Mouse (Mus musculus) embryonic facial prominence, embryonic 12.5 days (tissue): ENCODE measurements around the gene Trp53bp2. TPM values are rescaled to one million over a fixed set of nuclear protein-coding genes. Genes with fewer than 3 reads are reported as not detected.

Source experiments
- ATAC-seq: fragments of 200-750 bp; cut with Nextera tagmentation; 2 replicates; pipeline ENCODE4 v1.8.0; 2017; ENCODE audit not compliant: insufficient number of reproducible peaks, insufficient read depth, low FRiP score, low TSS enrichment
- H3K27ac ChIP-seq: fragments of 300-500 bp; sonication (generic); 2 replicates; pipeline ENCODE4 v1.5.1; 2016; ENCODE audit warnings: mild to moderate bottlenecking
- H3K27me3 ChIP-seq: fragments of 300-500 bp; sonication (generic); 2 replicates; pipeline ENCODE4 v1.6.1; 2016; ENCODE audit warnings: mild to moderate bottlenecking, moderate library complexity
- H3K36me3 ChIP-seq: fragments of 300-500 bp; sonication (generic); 2 replicates; pipeline ENCODE4 v1.6.1; 2016; ENCODE audit warnings: mild to moderate bottlenecking
- H3K4me1 ChIP-seq: fragments of 300-500 bp; sonication (generic); 2 replicates; pipeline ENCODE4 v1.6.1; 2016
- H3K4me2 ChIP-seq: fragments of 300-500 bp; sonication (generic); replicated peaks from 2 replicates; pipeline ENCODE4 v1.6.1; 2016; ENCODE audit warnings: mild to moderate bottlenecking, moderate library complexity
- H3K4me3 ChIP-seq: fragments of 300-500 bp; sonication (generic); 2 replicates; pipeline ENCODE4 v1.5.1; 2016; ENCODE audit warnings: mild to moderate bottlenecking
- H3K9ac ChIP-seq: fragments of 300-500 bp; sonication (generic); 2 replicates; pipeline ENCODE4 v1.6.1; 2016; ENCODE audit warnings: mild to moderate bottlenecking, moderate library complexity
- H3K9me3 ChIP-seq: fragments of 300-500 bp; sonication (generic); 2 replicates; pipeline ENCODE4 v1.6.1; 2016; ENCODE audit warnings: mild to moderate bottlenecking, moderate library complexity
- WGBS: fragments of 180-500 bp; shearing (Covaris S2); methylation state at CpG from one replicate; pipeline ENCODE4 v1.1.7; 2016; 5-methylcytosine and 5-hydroxymethylcytosine counted together
- polyA plus RNA-seq: library from polyadenylated mRNA; unstranded; fragments of >200 nt; fragmentation: Nextera tagmentation; extraction: Ambion mirVana; gene quantifications from 2 replicates; pipeline ENCODE4 v1.2.1, GENCODE M21; 2016

The Trp53bp2 gene
- polyA plus RNA-seq, 1 experiment from 2014 or later: 32.9 TPM

GRCm38 (mm10) chr1:182491839-182492238 lies 82.9 kb downstream of the Trp53bp2 start:
- WGBS: 90% methylated on average over 6 of the region's 6 CpGs
- Histone ChIP-seq H3K4me1 (peaks cover 17% of the 10 kb centered on the region; the same call in 1 of the 2 replicates), H3K27ac (no peak overlapping the region), H3K4me3 (no peak overlapping the region), H3K9me3 (no peaks in the 10 kb centered on the region), H3K36me3 (peaks cover 47% of the 10 kb centered on the region), H3K27me3 (no peaks in the 10 kb centered on the region), H3K4me2 (no peak overlapping the region), H3K9ac (no peak overlapping the region)
- no peak for ATAC-seq

DNA sequence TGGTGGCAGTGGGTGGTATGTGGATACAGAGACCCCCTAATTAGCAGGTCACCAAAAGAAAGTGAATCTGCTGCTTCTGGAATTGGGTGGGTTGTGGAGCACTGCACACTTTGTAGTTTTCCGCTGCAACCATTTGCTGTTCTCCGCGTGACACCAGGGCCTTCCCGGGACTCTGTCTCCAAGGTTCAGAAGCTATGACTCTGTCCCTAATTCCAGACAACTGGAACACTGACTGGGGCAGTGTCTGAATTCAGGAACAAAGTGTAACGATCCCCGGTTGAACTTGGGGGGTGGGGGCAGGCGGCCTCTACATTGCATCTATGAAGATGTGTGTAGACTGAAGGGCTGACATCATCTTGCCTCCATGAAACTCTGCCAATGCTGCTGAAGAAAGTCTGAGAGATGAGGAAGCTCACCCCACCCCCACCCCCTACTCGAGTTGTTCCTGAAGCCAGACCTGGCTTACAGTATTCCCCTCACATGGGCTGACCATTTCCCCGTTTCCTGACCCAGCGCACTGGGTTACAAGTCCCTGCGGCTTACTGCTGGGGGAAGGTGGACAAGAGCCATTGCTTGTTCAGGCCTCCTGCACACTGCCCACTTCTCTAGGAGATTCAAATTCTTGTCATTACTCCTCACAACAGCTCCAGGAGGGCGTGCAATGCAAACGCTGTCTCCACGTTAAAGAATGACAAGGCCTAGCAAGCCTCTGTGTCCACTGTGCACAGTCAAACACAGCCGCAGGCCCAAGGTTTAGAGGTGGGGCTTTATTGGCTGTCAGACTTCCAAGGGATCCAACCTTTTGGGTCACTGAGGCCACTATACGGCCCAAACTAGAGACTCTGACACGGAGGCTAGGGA lies 85.5 kb downstream of the Trp53bp2 start:
- Histone ChIP-seq H3K9ac (no peak overlapping the region), H3K27me3 (no peaks in the 10 kb centered on the region), H3K9me3 (no peaks in the 10 kb centered on the region), H3K4me2 (no peak overlapping the region), H3K36me3 (peaks cover 30% of the 10 kb centered on the region), H3K27ac (peak overlapping the region; percentile 8; the same call in 1 of the 2 replicates), H3K4me1 (peaks cover 23% of the 10 kb centered on the region; the same call in 1 of the 2 replicates), H3K4me3 (no peak overlapping the region)
- 74% methylated on average over 17 of the region's 17 CpGs for WGBS
- no peak for ATAC-seq

DNA sequence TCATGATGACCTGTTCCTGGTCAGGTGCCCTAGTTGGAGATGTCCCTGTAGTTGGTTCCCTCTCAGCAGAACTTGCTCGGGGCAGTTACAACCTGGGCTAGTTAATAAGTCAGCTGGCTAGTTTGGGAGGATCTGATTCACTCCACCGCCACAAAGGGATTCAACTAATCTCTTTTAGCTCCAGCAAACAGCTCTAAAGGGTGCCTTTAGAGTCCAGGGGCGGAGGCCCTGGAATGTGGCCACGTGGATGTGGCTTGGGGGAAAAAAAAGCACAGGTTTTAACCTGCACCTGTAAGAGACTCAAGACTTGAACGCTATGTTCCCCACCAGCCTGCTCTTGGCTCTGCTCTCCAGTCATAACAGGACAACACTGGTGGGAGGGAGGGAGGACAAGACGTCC lies 87.7 kb downstream of the Trp53bp2 start:
- no peaks in the 10 kb centered on the region for H3K27me3 ChIP-seq
- ATAC-seq: no peak
- peaks cover 17% of the 10 kb centered on the region; the same call in 1 of the 2 replicates for H3K4me1 ChIP-seq
- no peaks in the 10 kb centered on the region for H3K9me3 ChIP-seq
- no peak overlapping the region for H3K4me2 ChIP-seq
- H3K36me3 ChIP-seq: peaks cover 16% of the 10 kb centered on the region
- H3K9ac ChIP-seq: no peak overlapping the region
- WGBS: 49% methylated on average over 6 of the region's 6 CpGs
- H3K27ac ChIP-seq: no peak overlapping the region
- no peak overlapping the region for H3K4me3 ChIP-seq

DNA sequence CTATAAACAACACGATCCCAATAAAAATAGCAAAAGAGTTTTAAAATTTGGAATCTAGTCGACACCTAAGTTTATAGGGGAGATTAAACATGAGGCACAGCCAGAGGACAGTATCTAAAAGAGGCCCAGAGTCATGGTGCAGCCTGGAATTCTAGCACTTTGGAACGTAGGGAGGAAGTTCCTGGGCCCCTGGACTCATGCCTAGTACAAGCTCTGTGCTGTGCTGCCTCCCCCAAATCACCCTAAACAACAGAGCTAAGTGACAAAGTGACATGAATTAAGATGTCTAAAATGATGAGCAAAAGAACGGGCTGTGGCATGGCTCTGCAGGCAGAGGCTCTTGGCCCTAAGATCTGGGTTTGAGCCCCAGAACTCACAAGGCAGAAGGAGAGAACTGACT lies 88.8 kb downstream of the Trp53bp2 start:
- no peak overlapping the region for H3K4me3 ChIP-seq
- peaks cover 17% of the 10 kb centered on the region; the same call in 1 of the 2 replicates for H3K4me1 ChIP-seq

DNA sequence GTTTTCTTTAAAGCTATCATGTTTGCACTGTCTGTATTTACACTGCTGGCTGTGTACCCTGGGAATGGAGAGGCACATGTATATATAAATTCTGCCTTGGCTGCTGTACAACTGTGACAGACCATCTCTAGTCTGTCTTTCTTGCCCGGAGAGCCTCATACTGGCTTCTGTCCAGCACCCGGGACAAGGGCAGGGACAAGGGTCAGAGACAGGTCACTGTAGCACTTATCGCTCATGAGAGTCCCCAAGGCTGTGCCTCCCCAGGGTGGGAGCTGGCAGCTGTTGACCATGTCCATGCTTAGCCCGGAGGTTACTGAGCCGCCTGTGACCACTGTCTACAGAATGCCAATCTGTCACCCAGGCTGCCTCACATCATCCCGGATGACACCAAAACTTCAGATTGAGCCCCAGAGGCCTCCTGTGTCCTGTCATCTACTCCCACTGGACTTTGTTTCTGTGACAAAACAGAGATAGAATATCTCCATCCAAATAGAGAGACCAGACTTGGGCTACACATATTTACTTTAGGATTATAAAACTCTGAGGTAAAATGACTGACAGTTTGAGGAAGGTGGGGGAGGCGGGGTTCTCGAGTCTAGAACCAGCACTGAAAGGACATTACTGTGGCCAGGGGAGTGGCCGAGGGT lies 90.6 kb downstream of the Trp53bp2 start:
- no peak overlapping the region for H3K9ac ChIP-seq
- no peak overlapping the region for H3K4me3 ChIP-seq
- H3K4me1 ChIP-seq: peaks cover 30% of the 10 kb centered on the region
- peaks cover 18% of the 10 kb centered on the region; the same call in 1 of the 2 replicates for H3K36me3 ChIP-seq
- no peak for ATAC-seq
- no peak overlapping the region for H3K27ac ChIP-seq
- H3K9me3 ChIP-seq: no peaks in the 10 kb centered on the region
- 82% methylated on average over 9 of the region's 9 CpGs for WGBS
- H3K4me2 ChIP-seq: no peak overlapping the region
- no peaks in the 10 kb centered on the region for H3K27me3 ChIP-seq

More for the DNA sequence above, 88.8 kb downstream of the Trp53bp2 start:
- no peak overlapping the region for H3K9ac ChIP-seq
- H3K36me3 ChIP-seq: peaks cover 18% of the 10 kb centered on the region; the same call in 1 of the 2 replicates
- no peak overlapping the region for H3K27ac ChIP-seq
- H3K27me3 ChIP-seq: no peaks in the 10 kb centered on the region
- no peak overlapping the region for H3K4me2 ChIP-seq
- ATAC-seq: no peak
- H3K9me3 ChIP-seq: no peaks in the 10 kb centered on the region
- WGBS: 64% methylated on average over 4 of the region's 4 CpGs

GRCm38 (mm10) chr1:182500224-182500623 lies 91.3 kb downstream of the Trp53bp2 start:
- H3K4me2 ChIP-seq: no peak overlapping the region
- peaks cover 29% of the 10 kb centered on the region for H3K4me1 ChIP-seq
- H3K27ac ChIP-seq: no peak overlapping the region
- H3K4me3 ChIP-seq: no peak overlapping the region
- peaks cover 23% of the 10 kb centered on the region for H3K36me3 ChIP-seq
- no peaks in the 10 kb centered on the region for H3K27me3 ChIP-seq
- no peak for ATAC-seq
- 80% methylated on average over 4 of the region's 4 CpGs for WGBS
- no peaks in the 10 kb centered on the region for H3K9me3 ChIP-seq
- H3K9ac ChIP-seq: no peak overlapping the region

- H3K4me3 ChIP-seq: no peak overlapping the region
- H3K36me3 ChIP-seq: peaks cover 29% of the 10 kb centered on the region
- no peak for ATAC-seq
- H3K4me2 ChIP-seq: no peak overlapping the region
- peaks cover 29% of the 10 kb centered on the region for H3K4me1 ChIP-seq
- no peak overlapping the region for H3K27ac ChIP-seq
- no peaks in the 10 kb centered on the region for H3K27me3 ChIP-seq
- no peak overlapping the region for H3K9ac ChIP-seq
- no peaks in the 10 kb centered on the region for H3K9me3 ChIP-seq
- 82% methylated on average over 4 of the region's 4 CpGs for WGBS
Measured at GRCm38 (mm10) chr1:182500843-182501242, 91.9 kb downstream of the Trp53bp2 start.

DNA sequence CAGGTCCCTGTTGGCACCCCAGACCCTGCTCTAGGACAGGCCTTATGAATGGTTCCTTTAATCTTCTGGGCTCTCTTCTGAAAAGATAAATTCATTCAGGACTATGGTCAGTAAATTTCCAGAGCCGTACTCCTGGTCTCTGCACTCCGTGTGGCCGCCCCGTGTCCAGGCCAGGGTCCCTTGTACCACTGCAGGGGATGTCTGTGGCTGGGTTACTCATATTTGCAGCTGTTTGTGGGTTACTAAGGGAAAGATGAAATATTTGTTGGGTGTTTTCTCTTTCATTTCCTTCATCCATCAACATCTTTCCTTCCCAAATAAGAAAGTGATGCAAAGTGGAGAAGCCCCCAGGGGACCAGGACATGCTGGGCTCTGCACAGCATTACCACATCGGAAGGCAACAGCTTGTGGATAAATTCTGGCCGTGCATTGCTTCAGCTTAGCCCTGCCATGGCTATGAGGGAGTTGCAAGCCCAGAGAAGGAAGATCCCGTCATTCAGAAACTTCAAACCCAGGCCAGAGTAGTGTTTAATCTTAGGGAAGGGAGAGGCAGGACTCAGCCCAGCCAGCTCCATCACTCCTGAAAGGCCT lies 92.9 kb downstream of the Trp53bp2 start:
- H3K4me3 ChIP-seq: no peak overlapping the region
- WGBS: 86% methylated on average over 7 of the region's 7 CpGs
- peaks cover 29% of the 10 kb centered on the region for H3K36me3 ChIP-seq
- H3K4me1 ChIP-seq: peaks cover 20% of the 10 kb centered on the region
- H3K9ac ChIP-seq: no peak overlapping the region
- no peak overlapping the region for H3K4me2 ChIP-seq
- H3K9me3 ChIP-seq: no peaks in the 10 kb centered on the region
- no peak for ATAC-seq
- H3K27ac ChIP-seq: no peak overlapping the region
- no peaks in the 10 kb centered on the region for H3K27me3 ChIP-seq

- Histone ChIP-seq H3K4me1 (peaks cover 15% of the 10 kb centered on the region), H3K9me3 (no peaks in the 10 kb centered on the region), H3K9ac (no peak overlapping the region), H3K4me2 (no peak overlapping the region), H3K27me3 (no peaks in the 10 kb centered on the region), H3K4me3 (no peak overlapping the region), H3K36me3 (peaks cover 24% of the 10 kb centered on the region), H3K27ac (no peak overlapping the region)
- WGBS: 84% methylated on average over 7 of the region's 7 CpGs
- ATAC-seq: 0 out of 2 replicates have a peak, but pooled peaks have one; percentile 22
Measured at GRCm38 (mm10) chr1:182502491-182503050, 93.6 kb downstream of the Trp53bp2 start.

DNA sequence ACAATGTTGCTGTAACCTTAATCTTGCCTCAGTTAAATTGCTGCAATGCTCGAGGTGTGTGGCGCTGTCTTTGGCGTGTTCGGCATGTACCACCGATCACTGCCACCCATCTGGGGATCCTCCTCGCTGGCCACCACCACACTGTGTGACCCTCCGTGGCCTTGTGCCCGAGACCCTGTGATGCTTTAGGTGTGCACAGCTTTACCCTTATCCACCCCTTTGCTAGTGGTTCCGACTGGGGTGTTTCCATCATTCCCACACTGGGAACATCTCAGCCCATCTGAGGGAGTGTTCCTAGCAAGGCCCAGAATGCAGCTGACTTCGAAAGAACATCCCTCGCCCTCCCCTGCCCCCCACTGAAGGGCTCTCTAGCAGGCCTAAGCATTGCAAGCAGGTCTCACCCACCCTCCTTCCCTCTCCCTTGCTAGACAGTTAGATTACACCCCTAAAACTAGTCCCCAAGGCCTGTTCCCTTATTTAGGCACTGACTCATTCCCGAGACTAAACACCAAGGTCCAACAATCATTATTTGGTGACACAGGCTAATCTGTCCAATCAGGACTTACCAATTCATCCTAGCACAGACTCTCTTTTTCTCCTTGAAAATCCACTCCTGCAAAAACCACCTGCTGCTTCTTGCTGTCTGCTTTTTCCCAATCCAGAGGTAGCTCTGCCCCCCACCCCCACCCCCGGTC lies 94.4 kb downstream of the Trp53bp2 start:
- Histone ChIP-seq H3K4me3 (no peak overlapping the region), H3K27me3 (no peaks in the 10 kb centered on the region), H3K4me1 (peaks cover 15% of the 10 kb centered on the region), H3K9me3 (no peaks in the 10 kb centered on the region), H3K9ac (no peak overlapping the region), H3K27ac (no peak overlapping the region), H3K36me3 (peaks cover 24% of the 10 kb centered on the region), H3K4me2 (no peak overlapping the region)
- 89% methylated on average over 13 of the region's 13 CpGs for WGBS
- ATAC-seq: no peak

DNA sequence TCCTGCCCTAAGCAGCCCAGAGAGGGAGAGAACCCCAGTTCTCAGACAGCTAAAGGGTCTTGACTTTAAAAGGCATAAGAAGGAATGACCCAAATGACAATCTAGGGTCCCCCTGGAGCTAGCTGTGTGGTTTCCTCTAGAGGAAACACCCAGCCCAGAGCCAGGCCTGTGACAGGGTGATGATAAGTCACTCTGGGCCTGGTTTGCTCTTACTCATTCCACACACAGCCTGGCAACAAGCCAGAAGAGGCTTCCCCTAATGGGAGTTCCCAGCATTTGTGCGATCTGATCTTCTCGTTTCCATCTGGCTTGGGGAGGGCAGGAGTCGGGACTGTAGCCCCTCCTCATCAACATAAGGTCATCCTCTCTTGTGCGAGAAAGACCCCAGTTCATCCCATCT lies 95.3 kb downstream of the Trp53bp2 start:
- no peak overlapping the region for H3K27ac ChIP-seq
- no peak for ATAC-seq
- no peak overlapping the region for H3K4me2 ChIP-seq
- H3K4me1 ChIP-seq: peaks cover 15% of the 10 kb centered on the region
- no peak overlapping the region for H3K9ac ChIP-seq
- 28% methylated on average over 4 of the region's 4 CpGs for WGBS
- H3K36me3 ChIP-seq: peaks cover 29% of the 10 kb centered on the region
- no peaks in the 10 kb centered on the region for H3K27me3 ChIP-seq
- H3K9me3 ChIP-seq: no peaks in the 10 kb centered on the region
- H3K4me3 ChIP-seq: no peak overlapping the region
